Mouse (Mus musculus): ENCODE results near the gene Zc2hc1b.

Zc2hc1b gene

DNA sequence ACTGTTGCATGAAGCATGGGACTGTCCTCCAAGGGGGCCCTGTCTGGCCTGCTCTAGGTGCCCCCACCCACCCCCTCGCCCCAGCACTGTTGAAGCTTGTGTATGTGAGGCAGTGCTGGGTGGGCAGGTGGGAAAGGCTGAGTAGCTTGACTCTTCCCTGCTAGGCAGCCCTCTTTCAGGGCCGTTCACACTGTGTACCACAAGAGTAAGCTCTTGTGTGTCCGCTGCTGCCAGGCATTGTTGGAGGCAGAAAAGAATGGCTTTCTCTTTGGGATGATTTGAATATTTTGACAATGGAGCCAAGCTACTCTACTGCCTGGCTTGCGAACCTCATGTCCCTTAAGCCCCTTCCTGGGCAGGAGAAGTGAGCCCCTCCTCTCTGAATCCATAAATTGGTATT lies 62.8 kb downstream of the Zc2hc1b start:
- no peak for DNase-seq (ENCODE audit: low read depth, low spot score)

DNA sequence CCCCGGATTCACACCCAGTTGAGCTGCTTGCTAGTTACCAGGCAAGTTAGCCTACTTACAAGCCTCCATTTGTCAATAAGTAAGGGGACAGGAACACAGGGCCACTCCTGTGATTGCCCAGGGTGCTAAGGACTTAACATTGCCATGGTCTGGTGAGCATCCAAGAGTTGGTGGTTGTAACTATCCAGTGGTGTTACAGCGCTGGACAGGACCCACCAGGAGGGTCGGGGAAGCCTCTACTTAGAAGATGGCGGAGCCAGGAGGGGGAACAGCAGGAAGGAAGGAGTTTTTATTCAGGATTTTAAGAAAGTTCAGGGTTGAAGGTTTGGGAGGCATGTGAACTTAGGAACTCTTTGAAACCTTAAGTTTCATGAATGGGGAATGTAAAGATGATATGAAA lies 64.2 kb downstream of the Zc2hc1b start:
- no peak for DNase-seq (ENCODE audit: low read depth, low spot score)

DNA sequence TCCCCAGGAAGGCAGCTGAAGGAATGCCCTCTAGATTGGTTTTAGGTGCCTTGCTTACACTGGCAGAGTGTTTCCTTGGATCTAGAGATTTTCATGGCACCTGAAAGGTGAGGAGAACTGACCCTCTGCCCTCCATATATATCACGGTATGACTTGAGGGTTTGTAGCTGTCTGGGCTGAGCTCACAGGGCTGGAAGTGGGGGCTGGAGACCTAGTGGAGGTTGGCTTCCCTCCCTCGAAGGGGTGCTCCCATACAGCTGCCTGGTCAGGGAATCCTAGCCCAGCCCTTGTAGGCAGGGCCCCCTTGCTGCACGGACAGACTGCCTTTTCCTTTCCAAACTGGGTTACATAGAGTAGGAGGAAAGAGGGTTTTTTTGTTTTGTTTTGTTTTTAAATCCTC lies 65.0 kb downstream of the Zc2hc1b start:
- no peak for DNase-seq (ENCODE audit: low read depth, low spot score)

DNA sequence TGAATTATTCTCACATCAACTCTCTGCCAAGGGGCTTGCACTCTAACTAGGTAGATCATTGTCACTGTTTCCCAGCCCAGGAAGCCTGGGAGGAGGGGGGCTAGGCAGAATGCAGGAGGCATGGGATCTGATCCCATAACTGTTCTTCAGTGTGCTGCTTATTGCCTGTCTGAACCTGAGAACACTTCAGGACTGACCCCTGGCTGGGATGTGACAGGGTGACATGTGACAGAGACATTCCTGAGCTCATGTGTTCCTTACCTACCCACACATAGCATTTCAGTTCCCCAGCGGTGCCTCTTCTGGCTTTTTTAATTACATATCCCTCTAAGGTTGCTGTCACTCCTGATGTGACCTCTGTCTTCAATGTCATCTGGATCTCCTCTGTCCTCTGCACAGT lies 68.0 kb downstream of the Zc2hc1b start:
- no peak for DNase-seq (ENCODE audit: low read depth, low spot score)

DNA sequence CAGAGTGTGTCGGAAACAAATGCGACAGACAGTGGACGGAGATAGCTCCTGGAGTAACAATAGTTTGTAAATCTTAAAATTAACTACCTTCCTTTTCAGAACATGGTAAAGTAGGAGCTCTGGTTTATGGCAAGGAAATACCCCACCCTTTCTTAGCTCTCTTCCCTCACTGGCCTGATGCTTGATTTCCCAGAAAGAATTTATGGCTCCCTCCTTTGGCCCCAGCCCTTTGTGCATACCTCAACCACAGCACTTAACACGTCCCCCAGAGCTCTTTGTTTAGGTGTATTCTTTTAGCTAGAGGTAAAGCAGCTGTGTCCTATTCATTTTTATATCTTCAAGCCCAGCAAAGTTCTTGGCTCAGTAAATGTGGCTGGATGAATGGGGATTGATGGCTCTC lies 69.0 kb downstream of the Zc2hc1b start:
- no peak for DNase-seq (ENCODE audit: low read depth, low spot score)

DNA sequence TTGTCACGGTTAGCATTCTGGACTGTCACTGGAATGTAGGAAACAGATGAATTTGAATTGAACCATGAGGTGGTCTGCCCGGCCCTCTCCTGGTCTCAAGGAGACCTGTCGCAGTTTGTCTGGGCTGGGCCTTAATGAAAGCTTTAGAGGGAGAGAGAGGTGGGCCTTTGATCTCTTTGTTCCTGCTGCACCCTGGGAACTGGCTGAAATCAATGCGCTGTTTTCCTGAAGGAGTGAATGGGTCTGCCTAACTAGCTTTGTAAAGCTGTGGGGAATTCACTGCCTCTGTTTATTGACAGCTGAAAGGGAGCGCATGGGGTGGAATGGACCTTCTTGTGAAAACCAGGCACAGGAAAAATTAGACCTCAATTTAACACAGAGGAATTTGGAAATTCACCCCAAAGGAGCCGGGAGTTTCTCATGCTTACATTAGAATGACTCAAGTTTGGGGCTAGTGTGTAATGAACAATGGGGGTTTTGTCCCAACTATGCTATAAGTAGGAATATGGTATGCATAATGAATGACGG lies 69.7 kb downstream of the Zc2hc1b start:
- peak; percentile 65 for DNase-seq (ENCODE audit: low read depth, low spot score)

DNA sequence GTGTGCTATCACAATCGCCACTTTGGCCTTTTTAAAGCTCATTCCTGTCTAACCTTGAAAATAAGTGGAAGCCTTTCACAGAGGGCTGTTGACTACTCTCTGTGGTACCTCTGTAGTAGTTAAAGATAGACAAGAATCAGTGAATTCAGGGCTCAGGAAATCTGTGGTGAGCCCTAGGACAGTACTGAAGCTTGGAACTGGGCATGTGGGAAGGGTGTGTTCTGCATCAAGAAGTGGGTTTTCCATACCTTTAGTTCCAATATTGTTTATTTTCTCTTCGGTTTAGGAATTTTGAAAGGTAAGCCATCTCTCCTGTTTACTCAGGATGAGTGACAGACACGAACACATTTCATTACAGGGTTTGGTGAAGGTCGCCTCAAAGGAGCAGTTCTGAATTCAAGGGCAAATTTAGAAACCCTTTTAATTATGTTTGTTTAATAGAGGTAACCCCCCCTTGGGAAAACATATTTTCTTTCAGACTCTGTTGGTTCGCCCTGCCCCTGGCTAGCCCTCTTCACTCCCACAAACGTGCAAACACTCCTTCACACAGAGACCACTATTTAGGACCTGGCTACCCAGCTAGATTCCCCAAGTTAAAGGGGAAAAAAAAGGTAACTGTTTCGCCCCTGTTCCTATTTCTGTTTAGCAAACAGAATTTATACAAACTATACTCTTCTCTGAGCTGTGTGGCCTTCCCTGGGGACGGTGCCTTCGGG lies 70.8 kb downstream of the Zc2hc1b start:
- DNase-seq (ENCODE audit: low read depth, low spot score), result no peak

DNA sequence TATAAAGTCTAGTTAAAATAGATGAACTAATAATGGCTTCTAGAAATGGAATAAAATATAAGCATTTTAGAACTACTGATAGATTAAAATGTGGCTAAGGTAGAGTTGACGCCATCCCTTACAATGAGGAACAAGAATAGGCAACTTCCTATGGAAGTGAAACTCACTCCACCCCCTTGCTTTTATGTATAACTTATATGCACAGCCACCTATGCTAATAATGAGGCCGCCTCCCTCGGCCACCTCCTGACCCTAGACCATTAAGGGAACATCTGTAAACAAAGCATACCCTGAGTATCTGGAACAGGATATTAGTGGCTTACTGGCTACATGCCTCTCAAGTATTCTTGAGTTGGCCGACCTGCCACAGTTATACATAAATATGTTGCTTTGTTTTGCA lies 74.0 kb downstream of the Zc2hc1b start:
- no peak for DNase-seq (ENCODE audit: low read depth, low spot score)

DNA sequence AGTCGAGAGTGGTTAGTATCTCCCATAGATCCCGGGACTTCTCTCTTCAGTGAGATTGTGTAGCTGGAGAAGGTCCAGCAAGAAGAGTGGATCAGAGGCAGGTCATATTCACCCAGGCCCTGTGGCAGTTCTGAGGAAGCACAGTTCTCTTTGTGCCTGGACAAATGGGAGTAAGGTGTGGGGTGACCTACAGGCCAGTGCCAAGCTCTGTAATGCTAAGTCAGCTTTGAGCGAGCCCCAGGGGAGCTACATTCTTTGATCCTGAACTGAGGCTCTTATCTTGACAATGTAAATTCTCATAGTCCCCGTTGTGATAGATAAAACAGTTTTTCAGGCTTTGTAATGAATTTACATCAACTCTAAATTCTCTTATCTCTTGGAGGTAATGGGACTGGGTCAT lies 75.5 kb downstream of the Zc2hc1b start:
- no peak for DNase-seq (ENCODE audit: low read depth, low spot score)

DNA sequence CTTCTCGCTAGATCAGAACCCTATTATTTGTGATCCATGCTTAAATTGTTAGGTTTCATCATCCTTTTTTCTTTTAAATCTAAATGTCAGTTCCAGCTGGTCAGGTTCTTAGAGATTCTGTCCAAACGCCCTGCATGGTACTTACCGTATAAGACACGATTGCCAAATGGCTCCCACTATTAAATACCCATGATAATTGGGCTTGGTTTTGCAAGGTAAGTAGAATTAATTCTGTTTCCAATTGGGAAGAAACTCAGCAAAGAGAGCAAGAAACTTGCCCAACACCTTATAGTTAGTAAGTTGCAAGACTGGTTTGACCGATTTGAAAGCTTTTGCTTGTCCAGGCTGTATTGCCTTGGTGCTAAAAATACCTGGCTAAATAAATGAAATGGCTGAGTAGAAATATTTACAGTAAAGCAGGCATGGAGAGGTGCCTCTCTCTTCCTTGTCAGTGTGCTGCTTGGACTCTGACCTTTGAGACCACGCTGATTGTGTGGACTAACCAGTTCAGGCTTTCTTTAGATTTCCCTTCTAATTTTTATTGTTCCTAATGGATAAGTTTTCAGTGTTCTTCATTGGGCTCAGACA lies 77.7 kb downstream of the Zc2hc1b start:
- DNase-seq (ENCODE audit: low read depth, low spot score), result no peak

All from WW6 (cell line).